Mouse (Mus musculus) gonadal fat pad, adult 2 months (tissue): ENCODE measurements at regions not wholly inside any gene's neighbourhood (a gene's known extent, or its start where the extent isn't known, plus 50 kb on each side); places are given as distances from the start of the nearest gene placed in this dataset.
"Not testable (repeated sequence)": the region's sequence is repeated elsewhere in the genome, so short reads cannot be mapped to it uniquely, and the experiment has no call there.

Experiments
- DNase-seq: peaks from one replicate; pipeline ENCODE4 v3.0.0-alpha.2; 2012; ENCODE audit warnings: low read depth

GRCm38 (mm10) chr5:102123285-102123684, 53.6 kb upstream of the Wdfy3 start:
- no peak for DNase-seq

- DNase-seq: no peak
These were observed 57.0 kb upstream of the Wdfy3 start for GRCm38 (mm10) chr5:102126737-102127136.

DNA sequence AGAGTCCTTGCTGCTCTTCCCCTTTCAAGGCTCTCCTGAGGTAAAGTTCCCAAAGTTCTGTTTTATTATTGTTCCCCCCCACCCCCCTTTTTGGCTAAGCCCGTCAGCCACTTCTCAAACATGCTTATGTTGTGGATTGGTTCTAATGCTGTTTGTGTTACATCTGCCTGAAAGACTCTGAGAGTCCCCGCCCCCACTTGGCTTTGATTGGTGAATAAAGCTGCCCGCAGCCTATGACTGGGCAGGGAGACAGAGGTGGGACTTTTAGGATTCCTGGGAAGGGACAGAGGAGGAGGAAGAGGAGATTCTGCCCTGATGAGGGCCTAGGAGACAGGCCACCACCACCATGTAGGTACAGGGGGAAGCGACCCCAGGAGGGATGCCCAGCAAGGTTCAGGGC, 78.3 kb upstream of the Wdfy3 start:
- no peak for DNase-seq

DNA sequence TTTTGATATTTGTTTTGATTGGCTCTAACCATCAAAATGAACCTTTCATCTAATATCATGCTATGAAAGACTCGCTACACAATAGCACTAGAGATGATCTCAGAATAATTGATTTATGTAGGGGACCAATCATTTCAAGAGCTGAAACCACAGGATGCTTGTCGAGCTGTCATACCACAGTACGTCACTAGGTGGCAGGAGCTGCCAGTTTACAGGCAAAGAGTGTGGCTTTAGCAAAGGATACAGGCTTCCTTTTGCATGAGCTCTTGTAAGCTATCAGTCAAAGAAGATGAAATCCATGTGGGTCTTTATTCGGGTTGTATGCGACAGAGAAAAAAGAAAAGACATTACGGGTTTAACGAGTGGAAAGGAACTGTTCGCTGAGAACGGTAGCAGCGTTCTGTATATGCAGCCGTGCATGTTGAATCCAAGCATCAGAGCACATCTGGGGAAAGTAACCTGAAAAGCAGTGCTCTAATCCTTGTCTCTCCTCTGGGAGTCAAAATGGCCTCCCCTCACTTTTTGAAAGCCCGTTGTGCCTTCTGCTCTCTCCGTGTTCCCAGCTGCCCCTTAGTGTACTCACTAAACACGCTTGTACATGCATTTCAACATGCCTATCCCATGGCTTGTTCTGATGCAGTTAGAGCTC, 79.9 kb upstream of the Wdfy3 start:
- no peak for DNase-seq

DNA sequence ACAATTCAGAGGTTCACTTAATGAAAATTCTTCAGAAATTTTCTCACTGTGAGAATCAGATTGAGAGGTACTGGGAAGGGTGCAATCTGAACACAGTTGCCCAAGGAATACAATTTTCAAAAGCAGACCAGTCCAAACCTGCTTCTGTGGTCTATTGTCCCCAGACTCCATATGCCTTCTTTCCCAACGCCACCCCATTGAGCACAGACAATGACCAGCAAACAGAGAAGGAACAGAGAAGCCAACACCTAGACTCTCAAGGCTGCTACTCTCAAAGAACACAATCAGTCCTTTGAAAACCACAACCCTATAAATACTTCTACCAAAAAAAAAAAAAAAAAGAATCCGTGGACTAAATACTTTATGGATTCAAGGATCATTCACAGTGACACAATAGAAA, 89.9 kb upstream of the Wdfy3 start:
- DNase-seq: no peak

DNA sequence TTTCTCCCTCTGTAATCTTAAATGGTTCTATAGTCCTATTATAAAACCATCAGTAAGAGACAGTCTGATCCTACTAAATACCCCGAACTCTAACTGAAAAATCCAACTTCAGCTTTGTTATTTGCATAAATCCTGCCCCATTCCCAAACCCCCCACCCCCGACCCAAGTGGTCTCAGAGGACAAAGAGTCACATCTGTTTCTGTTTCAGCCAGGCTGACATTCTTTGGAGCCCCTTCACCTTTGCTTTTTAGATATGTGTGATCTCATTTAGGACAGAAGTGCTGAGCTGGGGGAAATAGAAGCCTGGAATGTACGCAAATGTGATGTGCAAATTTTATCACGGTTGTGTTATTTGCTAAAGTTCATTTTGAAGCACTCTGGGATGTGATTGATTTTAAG, 98.3 kb upstream of the Wdfy3 start:
- DNase-seq: no peak

GRCm38 (mm10) chr5:102171808-102172207, 102.1 kb upstream of the Wdfy3 start:
- DNase-seq: no peak

DNA sequence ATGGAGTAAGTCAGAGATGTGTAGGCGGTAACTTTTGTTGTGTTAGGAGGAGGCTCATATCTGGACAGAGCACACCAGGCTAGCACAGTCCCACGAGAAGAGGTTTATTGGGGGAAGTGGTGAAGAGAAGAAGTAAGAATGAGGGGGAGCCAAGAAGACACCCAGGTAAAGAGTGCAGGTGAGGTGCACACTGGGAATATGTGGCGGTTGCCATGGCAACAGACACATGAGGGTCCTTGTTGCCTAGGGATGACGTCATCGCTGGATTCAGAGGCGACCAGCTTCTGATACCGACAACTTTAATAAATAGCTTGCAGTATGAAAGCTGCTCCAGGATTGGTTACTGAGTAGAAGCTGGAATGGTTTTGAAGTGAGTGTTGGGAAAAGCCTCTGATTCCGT, 110.5 kb upstream of the Wdfy3 start:
- no peak for DNase-seq

DNA sequence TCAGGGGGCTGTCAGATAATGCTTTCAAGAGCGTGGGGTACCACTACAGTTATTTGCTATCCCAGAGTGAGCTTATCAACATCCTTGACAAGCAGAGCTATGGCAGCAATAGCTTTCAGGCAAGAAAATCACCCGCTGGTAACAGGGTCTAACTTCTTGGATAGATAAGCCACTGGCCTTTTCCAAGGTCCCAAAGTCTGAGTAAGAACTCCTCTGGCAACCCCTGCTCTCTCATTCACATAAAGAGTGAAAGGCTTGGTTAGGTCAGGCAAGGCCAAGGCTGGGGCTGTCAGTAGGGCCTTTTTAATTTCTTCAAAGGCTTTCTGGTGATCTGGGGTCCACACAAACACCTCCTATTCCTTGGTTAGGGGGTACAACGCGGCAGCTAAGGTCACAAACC, 119.2 kb upstream of the Wdfy3 start:
- not testable (repeated sequence) for DNase-seq

DNA sequence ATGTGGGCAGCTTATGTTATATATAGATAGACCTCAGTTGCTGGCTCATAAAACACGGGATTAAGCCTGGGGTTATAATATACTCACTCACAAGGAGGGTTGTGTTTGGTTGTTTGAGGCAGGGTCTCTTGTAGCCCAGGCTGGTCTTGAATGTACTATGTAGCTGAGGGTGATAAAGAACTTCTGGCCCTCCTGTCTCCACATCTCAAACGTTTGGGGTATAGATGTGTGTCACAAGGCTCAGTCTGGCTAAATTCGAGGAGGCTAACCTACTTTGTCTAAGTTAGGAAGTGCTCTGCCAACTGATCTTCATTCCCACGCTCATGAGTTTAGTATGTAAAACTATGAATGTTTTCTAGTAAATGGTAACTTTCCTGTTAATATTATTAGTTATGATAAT, 136.7 kb upstream of the Wdfy3 start:
- DNase-seq: no peak

GRCm38 (mm10) chr5:102206953-102207352, 137.2 kb upstream of the Wdfy3 start:
- DNase-seq: no peak

- no peak for DNase-seq
These were observed 143.4 kb upstream of the Wdfy3 start for GRCm38 (mm10) chr5:102213145-102213544.

DNA sequence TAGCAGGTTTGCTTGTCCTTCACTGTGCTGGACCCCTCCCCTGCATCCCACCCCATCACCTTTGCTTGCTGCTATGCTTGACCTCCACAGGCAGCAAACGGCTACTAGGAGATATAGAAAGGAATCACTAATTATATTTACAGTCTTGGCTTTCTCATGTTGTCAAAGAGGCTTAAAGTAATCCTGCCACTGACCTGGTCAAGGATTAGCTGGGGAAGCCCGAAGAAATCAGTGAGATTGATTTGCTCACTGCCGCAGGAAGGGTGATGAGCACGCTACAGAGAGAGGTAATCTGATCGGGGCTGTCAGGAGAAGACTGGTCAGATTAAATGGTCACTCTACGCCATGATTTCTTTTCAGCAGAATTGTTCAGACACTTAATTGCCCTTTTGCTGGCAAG, 157.4 kb upstream of the Wdfy3 start:
- DNase-seq: no peak

DNA sequence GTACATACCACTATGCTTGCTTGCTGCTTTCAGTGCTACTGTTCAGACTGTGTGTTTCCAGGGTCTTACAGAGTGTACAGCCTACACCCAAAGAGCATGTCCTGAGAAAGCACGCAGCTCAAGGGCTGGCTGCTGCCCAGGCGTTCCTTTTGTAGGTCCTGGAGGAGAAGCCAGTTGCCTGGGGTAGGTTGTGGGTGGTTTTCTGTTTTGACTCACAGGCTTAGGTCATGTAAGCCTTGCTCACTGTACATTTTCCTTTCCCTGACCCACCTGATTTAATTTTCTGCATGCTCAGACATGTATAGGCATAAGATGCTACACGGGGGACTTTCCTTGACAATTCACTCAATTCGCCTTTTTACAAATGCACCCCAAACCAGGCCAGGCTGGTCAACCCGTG, 172.9 kb upstream of the Wdfy3 start:
- DNase-seq: peak; percentile 34

DNA sequence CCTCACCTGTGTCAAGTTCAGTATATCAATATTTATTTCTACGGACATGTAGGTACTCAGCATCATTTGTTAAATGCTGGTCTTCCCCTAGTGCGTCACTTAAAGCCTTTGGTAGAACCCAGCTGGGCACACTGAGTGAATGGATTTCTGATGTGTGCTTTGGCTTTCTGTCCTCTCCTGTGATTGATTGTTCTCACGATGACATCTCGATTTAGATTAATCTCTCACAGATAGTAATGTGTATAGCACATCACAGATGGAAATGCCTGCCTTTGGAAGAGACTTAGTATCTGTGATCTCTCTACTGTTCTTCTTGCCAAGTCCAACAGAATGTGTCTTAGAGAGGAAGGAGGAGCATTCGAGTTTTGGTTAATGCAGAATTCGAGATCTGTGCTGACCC, 175.0 kb upstream of the Wdfy3 start:
- no peak for DNase-seq

GRCm38 (mm10) chr5:102248747-102249146, 179.0 kb upstream of the Wdfy3 start:
- DNase-seq: no peak

GRCm38 (mm10) chr5:102251076-102251475, 181.4 kb upstream of the Wdfy3 start:
- no peak for DNase-seq

DNA sequence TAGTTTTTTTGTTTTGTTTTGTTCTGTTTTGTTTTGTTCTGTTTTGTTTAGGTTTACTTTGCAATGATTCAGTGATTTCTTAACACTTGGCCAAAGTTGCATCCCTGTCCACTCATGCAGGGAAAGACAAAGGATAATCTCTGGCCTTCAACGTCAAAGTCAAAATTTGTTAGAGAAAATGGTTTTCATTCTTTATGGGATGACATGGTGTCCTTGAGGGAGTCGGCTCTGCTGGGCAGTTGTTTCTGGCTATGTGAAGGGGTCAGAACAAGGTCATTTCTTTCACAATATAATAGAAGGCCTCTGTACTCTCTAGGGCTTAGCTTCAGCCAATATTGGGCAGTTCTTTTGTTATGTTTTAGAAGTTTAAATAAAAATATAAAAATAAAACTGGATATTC, 184.1 kb upstream of the Wdfy3 start:
- DNase-seq: no peak

- no peak for DNase-seq
These were observed 187.4 kb upstream of the Wdfy3 start for GRCm38 (mm10) chr5:102257104-102257503.

DNA sequence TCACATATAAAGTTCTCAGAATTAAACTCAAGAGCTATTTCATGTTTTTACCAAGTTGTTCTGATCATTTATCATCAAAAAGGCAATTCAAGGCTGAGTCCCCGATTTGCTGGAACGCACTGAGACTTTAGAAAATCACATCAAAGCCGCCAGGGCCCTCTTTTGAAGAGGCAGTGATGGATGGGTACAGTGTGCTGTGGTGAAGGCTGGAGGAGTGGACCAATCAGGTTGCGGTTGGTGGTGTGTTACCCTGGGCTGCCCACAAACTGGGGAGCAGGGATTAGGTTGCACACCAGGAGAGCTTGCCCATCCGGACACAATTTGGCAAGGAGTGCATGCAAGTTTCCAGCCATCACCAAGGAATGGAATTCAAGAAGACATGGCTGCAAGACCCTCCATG, 191.9 kb upstream of the Wdfy3 start:
- no peak for DNase-seq

DNA sequence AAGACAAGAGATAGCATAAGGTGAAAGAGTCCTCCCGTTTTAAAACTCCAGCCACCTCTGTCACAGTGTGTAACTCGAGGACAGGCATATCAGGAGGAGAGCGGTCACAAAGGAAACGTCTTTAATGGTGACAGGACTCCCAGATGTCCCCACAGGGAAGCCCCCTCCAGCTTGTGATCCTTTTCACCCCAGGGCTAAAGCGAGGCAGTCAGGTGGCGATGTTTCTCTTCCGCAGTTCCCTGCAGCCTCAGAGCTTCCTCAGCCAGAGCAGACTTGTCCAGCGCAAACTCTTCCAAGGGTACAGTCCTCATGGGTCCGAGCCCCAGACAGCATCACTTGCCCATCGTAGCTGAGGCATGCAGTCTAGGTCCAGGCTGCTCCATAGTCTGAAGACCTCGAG, 196.7 kb upstream of the Wdfy3 start:
- DNase-seq: no peak

- no peak for DNase-seq
These were observed 197.4 kb upstream of the Wdfy3 start for GRCm38 (mm10) chr5:102267150-102267549.

DNA sequence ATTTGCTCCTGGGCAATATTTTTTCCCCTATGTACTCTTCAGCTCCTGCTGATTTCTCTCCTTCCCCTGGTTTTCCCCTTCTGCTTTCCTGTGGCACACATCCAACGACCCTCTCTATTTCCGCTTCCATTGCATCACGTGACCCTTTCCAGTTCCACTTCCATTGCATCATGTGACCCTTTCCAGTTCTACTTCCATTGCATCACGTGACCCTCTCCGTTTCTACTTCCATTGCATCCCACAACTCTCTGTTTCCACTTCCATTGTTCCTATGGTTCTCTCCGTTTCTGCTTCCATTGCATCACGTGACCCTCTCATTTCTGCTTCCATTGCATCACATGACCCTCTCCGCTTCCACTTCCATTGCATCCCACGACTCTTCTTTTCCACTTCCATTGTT, 199.5 kb upstream of the Wdfy3 start:
- DNase-seq: no peak

DNA sequence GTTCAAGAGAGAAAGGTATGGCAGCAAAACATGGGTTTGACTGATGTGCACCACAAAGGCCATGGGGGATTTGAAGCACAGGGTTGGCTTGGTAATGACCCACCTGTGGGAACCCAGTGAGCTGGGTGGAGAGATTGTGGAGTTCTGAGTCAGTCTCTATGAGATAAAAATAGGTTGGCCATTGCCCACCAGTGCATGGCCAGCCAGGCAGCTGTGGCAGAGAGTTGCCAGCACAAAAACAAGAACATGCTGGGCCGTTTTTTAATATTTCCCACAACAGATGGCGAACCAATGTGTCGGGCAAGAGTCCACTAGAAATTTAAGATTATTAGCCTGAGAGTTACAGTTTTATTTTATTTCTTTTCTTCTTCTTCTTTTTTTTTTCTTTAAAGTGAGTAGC, 205.6 kb upstream of the Arhgap24 start:
- no peak for DNase-seq

- DNase-seq: no peak
These were observed 194.1 kb upstream of the Arhgap24 start for GRCm38 (mm10) chr5:102287131-102287530.
